Mouse (Mus musculus): Measurements from ENCODE around the gene Rere.
A peak's percentile ranks its signal among the peaks of the same experiment; 100 is the strongest.

Rere gene

GRCm38 (mm10) chr4:150420576-150421263, 139.3 kb downstream of the Rere start:
- DNase-seq (ENCODE audit: low read depth, low spot score), result no peak

GRCm38 (mm10) chr4:150426098-150426879, 144.8 kb downstream of the Rere start:
- DNase-seq (ENCODE audit: low read depth, low spot score), result no peak

GRCm38 (mm10) chr4:150426880-150427476, 145.5 kb downstream of the Rere start:
- no peak for DNase-seq (ENCODE audit: low read depth, low spot score)

GRCm38 (mm10) chr4:150428762-150429161, 147.3 kb downstream of the Rere start:
- no peak for DNase-seq (ENCODE audit: low read depth, low spot score)

- no peak for DNase-seq (ENCODE audit: low read depth, low spot score)
These were observed 152.6 kb downstream of the Rere start for GRCm38 (mm10) chr4:150433827-150434574.

GRCm38 (mm10) chr4:150435590-150435989, 154.1 kb downstream of the Rere start:
- no peak for DNase-seq (ENCODE audit: low read depth, low spot score)

GRCm38 (mm10) chr4:150438621-150439020, 157.2 kb downstream of the Rere start:
- no peak for DNase-seq (ENCODE audit: low read depth, low spot score)

- no peak for DNase-seq (ENCODE audit: low read depth, low spot score)
These were observed 160.5 kb downstream of the Rere start for GRCm38 (mm10) chr4:150441931-150442330.

GRCm38 (mm10) chr4:150444068-150444467, 162.6 kb downstream of the Rere start:
- DNase-seq (ENCODE audit: low read depth, low spot score), result no peak

- no peak for DNase-seq (ENCODE audit: low read depth, low spot score)
These were observed 165.2 kb downstream of the Rere start for GRCm38 (mm10) chr4:150446617-150447016.

GRCm38 (mm10) chr4:150447517-150447916, 166.1 kb downstream of the Rere start:
- no peak for DNase-seq (ENCODE audit: low read depth, low spot score)

GRCm38 (mm10) chr4:150448433-150448832, 167.0 kb downstream of the Rere start:
- DNase-seq (ENCODE audit: low read depth, low spot score), result no peak

- DNase-seq (ENCODE audit: low read depth, low spot score), result no peak
These were observed 168.7 kb downstream of the Rere start for GRCm38 (mm10) chr4:150450081-150450691.

GRCm38 (mm10) chr4:150452155-150452847, 170.9 kb downstream of the Rere start:
- DNase-seq (ENCODE audit: low read depth, low spot score), result peak; percentile 24

GRCm38 (mm10) chr4:150454571-150455306, 173.3 kb downstream of the Rere start:
- DNase-seq (ENCODE audit: low read depth, low spot score), result no peak

GRCm38 (mm10) chr4:150455750-150456149, 174.3 kb downstream of the Rere start:
- DNase-seq (ENCODE audit: low read depth, low spot score), result no peak

- DNase-seq (ENCODE audit: low read depth, low spot score), result no peak
These were observed 175.0 kb downstream of the Rere start for GRCm38 (mm10) chr4:150456452-150456851.

- DNase-seq (ENCODE audit: low read depth, low spot score), result no peak
These were observed 175.4 kb downstream of the Rere start for GRCm38 (mm10) chr4:150456886-150457285.

- DNase-seq (ENCODE audit: low read depth, low spot score), result no peak
These were observed 175.9 kb downstream of the Rere start for GRCm38 (mm10) chr4:150457353-150457752.

GRCm38 (mm10) chr4:150457771-150458170, 176.3 kb downstream of the Rere start:
- no peak for DNase-seq (ENCODE audit: low read depth, low spot score)
